Mouse (Mus musculus) megakaryocyte, embryonic 14.5 days (primary cell): Measurements from ENCODE around the gene Trim60.

Experiments used
- FLI1 ChIP-seq: IDR thresholded peaks from 2 replicates; pipeline ENCODE4 v1.6.1; 2012; ENCODE audit warnings: low read length, inconsistent platforms, mixed read lengths
- GATA1 ChIP-seq: IDR thresholded peaks from 3 replicates; pipeline ENCODE4 v1.6.1; 2012; ENCODE audit warnings: mixed read lengths, low read length, inconsistent platforms, borderline replicate concordance

DNA sequence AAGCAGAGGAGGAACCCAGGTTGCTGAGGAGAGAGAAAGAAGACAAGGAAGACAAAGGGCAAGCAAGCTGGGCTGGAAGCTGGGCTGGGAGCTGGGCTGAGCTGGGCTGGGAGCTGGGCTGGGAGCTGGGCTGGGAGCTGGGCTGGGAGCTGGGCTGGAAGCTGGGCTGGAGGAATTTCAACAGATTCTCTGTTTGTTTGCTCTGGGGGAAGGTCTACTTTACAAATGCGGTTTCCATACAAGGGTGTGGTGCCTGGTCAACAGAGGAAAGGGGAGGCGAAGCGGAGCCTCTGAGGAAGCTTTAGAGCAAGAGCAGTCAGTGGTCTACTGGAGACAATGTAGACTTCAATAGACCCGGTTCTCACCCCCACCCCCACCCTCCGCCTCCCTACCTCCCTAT is 28.2 kb upstream of the Trim60 start:
- no peak for TF ChIP-seq GATA1
- no peak for TF ChIP-seq FLI1
